Mouse (Mus musculus) C2C12 (cell line): ENCODE data around the gene Tdrkh.

Experiments used
- CTCF ChIP-seq: IDR thresholded peaks from one replicate; pipeline ENCODE4 v1.5.1; 2011; ENCODE audit not compliant: control insufficient read depth, insufficient read depth, insufficient read length
- FOSL1 ChIP-seq: IDR thresholded peaks from one replicate; pipeline ENCODE4 v1.8.0; 2011; ENCODE audit warnings: mild to moderate bottlenecking, low read length; ENCODE audit not compliant: poor library complexity, insufficient read depth, severe bottlenecking
- MAX ChIP-seq: IDR thresholded peaks from one replicate; pipeline ENCODE4 v1.6.1; 2011; ENCODE audit warnings: mild to moderate bottlenecking, control low read depth
- MYOG ChIP-seq: IDR thresholded peaks from one replicate; pipeline ENCODE4 v1.6.1; 2011; ENCODE audit not compliant: control insufficient read depth, insufficient read length; ENCODE audit errors: extremely low read depth
- USF1 ChIP-seq: IDR thresholded peaks from one replicate; pipeline ENCODE4 v1.6.1; 2011; ENCODE audit warnings: low read depth, mild to moderate bottlenecking, control low read depth, moderate library complexity

GRCm38 (mm10) chr3:94476301-94477035 is 63.4 kb downstream of the Tdrkh start:
- no peak for TF ChIP-seq CTCF
- no peak for TF ChIP-seq USF1
- no peak for TF ChIP-seq MYOG
- no peak for TF ChIP-seq FOSL1
- no peak for TF ChIP-seq MAX
